Mouse (Mus musculus) intestine, embryonic 15.5 days (tissue): ENCODE data around the gene Slc22a4. TPM values are rescaled to one million over a fixed set of nuclear protein-coding genes. Genes with fewer than 3 reads are reported as not detected.
"Not testable (repeated sequence)": the region's sequence is repeated elsewhere in the genome, so short reads cannot be mapped to it uniquely, and the experiment has no call there.

ENCODE experiments used
- ATAC-seq: fragments of 200-750 bp; cut with Nextera tagmentation; 2 replicates; pipeline ENCODE4 v1.8.0; 2017; ENCODE audit warnings: moderate TSS enrichment, moderate library complexity
- H3K27ac ChIP-seq: fragments of 300-500 bp; sonication (generic); 2 replicates; pipeline ENCODE4 v1.5.1; 2015; ENCODE audit warnings: mild to moderate bottlenecking, inconsistent platforms
- H3K27me3 ChIP-seq: fragments of 300-500 bp; sonication (generic); replicated peaks from 2 replicates; pipeline ENCODE4 v1.6.1; 2015; ENCODE audit warnings: inconsistent platforms
- H3K36me3 ChIP-seq: fragments of 300-500 bp; sonication (generic); 2 replicates; pipeline ENCODE4 v1.6.1; 2015; ENCODE audit warnings: inconsistent platforms
- H3K4me1 ChIP-seq: fragments of 300-500 bp; sonication (generic); replicated peaks from 2 replicates; pipeline ENCODE4 v1.6.1; 2015; ENCODE audit warnings: inconsistent platforms
- H3K4me2 ChIP-seq: fragments of 300-500 bp; sonication (generic); replicated peaks from 2 replicates; pipeline ENCODE4 v1.6.1; 2015; ENCODE audit warnings: mild to moderate bottlenecking, inconsistent platforms
- H3K4me3 ChIP-seq: fragments of 300-500 bp; sonication (generic); replicated peaks from 2 replicates; pipeline ENCODE4 v1.5.1; 2015; ENCODE audit warnings: inconsistent platforms
- H3K9ac ChIP-seq: fragments of 300-500 bp; sonication (generic); 2 replicates; pipeline ENCODE4 v1.6.1; 2015; ENCODE audit warnings: inconsistent platforms
- H3K9me3 ChIP-seq: fragments of 300-500 bp; sonication (generic); 2 replicates; pipeline ENCODE4 v1.6.1; 2016; ENCODE audit warnings: inconsistent platforms
- WGBS: fragments of 180-500 bp; shearing (Covaris S2); methylation state at CpG from one replicate; pipeline ENCODE4 v1.1.7; 2015; 5-methylcytosine and 5-hydroxymethylcytosine counted together
- polyA plus RNA-seq: library from polyadenylated mRNA; unstranded; fragments of >200 nt; fragmentation: Nextera tagmentation; extraction: Ambion mirVana; gene quantifications from 2 replicates; pipeline ENCODE4 v1.2.1, GENCODE M21; 2015

Gene Slc22a4
- polyA plus RNA-seq, 1 experiment from 2014 or later, result 0.72 TPM

DNA sequence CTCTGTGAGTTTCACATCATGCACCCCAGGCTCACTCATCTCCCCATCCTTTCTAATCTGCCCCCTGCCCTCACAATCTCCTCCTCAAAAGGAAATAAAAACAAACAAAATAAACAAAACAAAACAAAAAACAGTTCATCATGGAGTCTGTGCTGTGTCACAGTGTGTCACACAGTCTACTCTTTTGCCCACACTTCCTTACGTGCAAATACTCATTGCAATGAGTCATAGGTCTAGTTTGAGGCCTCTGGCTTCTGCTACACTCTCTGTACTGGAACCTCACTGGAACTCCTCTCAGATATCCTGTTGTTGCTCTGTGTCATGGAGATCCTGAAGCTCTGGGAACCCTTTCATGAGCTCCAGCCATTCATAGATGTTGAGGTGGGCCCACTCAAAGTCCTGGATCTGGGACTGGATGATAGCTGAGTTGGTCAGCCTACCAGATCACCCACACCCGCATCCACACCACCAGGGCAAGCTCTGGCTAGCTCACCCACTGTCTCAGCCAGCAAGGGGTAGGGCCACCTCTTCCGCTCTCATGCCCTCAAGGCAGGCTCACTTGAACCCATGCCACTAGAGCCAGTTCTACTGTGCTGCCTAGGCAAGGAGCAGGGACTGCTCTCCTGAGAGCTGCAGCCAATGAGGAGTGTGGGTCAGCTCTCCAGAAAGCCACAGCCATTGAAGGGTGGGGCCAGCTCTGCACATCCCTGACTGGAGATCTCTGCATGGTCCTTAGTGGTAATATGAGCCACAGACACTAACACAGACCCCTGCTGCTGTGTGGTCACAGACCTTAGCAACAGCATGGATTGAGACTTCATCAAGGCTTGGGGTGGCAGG, 8.8 kb downstream of the Slc22a4 start:
- Histone ChIP-seq H3K27me3 (no peaks in the 10 kb centered on the region), H3K27ac (no peak overlapping the region), H3K9me3 (no peaks in the 10 kb centered on the region), H3K36me3 (no peaks in the 10 kb centered on the region), H3K4me3 (no peak overlapping the region), H3K4me2 (no peak overlapping the region), H3K4me1 (no peaks in the 10 kb centered on the region), H3K9ac (no peak overlapping the region)
- no peak for ATAC-seq
- WGBS, result 79% methylated on average over 3 of the region's 3 CpGs

DNA sequence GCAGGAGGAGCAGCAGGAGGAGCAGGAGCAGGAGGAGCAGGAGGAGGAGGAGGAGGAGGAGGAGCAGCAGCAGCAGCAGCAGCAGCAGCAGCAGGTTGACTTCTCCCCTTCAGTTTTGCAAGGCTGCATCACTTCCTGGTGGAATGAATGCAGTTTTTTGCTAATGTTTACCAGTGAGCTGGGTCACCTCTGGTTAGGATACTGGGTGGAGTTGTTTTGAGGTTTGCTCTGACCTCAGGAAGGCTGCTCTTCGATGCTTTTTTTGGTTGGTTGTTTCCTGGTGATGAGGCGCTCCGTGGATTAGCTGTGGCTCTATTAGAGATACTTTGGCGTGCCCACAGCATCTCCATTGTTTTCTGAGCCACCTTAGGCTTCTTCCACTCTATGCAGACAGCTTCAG, 10.3 kb downstream of the Slc22a4 start:
- H3K4me1 ChIP-seq, result no peaks in the 10 kb centered on the region
- no peak overlapping the region for H3K9ac ChIP-seq
- H3K4me3 ChIP-seq, result no peak overlapping the region
- H3K36me3 ChIP-seq, result no peaks in the 10 kb centered on the region
- no peak overlapping the region for H3K4me2 ChIP-seq
- no peaks in the 10 kb centered on the region for H3K9me3 ChIP-seq
- no peak for ATAC-seq
- WGBS, result 74% methylated on average over 4 of the region's 4 CpGs
- no peak overlapping the region for H3K27ac ChIP-seq
- no peaks in the 10 kb centered on the region for H3K27me3 ChIP-seq

GRCm38 (mm10) chr11:54016051-54016450, 11.8 kb downstream of the Slc22a4 start:
- H3K27me3 ChIP-seq, result no peaks in the 10 kb centered on the region
- no peaks in the 10 kb centered on the region for H3K9me3 ChIP-seq
- no peak overlapping the region for H3K9ac ChIP-seq
- ATAC-seq, result no peak
- no peak overlapping the region for H3K4me2 ChIP-seq
- 69% methylated on average over 8 of the region's 8 CpGs for WGBS
- H3K4me1 ChIP-seq, result no peaks in the 10 kb centered on the region
- H3K27ac ChIP-seq, result no peak overlapping the region
- no peaks in the 10 kb centered on the region for H3K36me3 ChIP-seq
- no peak overlapping the region for H3K4me3 ChIP-seq

GRCm38 (mm10) chr11:54012961-54013360, 14.9 kb downstream of the Slc22a4 start:
- Histone ChIP-seq H3K9me3 (no peaks in the 10 kb centered on the region), H3K9ac (no peak overlapping the region), H3K4me2 (no peak overlapping the region), H3K27me3 (no peaks in the 10 kb centered on the region), H3K27ac (no peak overlapping the region), H3K36me3 (no peaks in the 10 kb centered on the region), H3K4me1 (no peaks in the 10 kb centered on the region), H3K4me3 (no peak overlapping the region)
- WGBS, result 88% methylated on average over 5 of the region's 5 CpGs
- no peak for ATAC-seq

DNA sequence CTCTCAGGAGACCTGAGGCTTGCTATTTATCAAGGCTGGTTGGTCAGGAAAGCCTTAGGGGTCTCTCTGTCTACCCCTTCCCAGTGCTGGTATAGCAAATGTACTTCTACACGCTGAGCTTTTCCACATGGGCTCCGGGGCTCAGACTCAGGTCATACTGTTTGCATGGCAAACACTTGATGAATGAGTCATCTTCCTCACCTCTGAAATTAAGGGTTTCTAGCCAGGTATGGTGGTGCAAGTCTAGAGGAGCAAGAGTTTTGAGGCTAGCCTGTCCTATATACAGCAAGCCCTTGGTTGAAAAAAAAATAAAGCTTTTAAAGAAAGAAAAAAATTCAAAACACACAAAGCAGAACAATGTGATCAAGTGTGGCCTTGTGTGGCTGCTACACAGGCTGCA, 16.6 kb downstream of the Slc22a4 start:
- 67% methylated on average over 2 of the region's 2 CpGs for WGBS
- Histone ChIP-seq H3K36me3 (no peaks in the 10 kb centered on the region), H3K27me3 (no peaks in the 10 kb centered on the region), H3K4me1 (no peaks in the 10 kb centered on the region), H3K4me2 (no peak overlapping the region), H3K9ac (no peak overlapping the region), H3K4me3 (no peak overlapping the region), H3K27ac (no peak overlapping the region), H3K9me3 (no peaks in the 10 kb centered on the region)
- ATAC-seq, result no peak

DNA sequence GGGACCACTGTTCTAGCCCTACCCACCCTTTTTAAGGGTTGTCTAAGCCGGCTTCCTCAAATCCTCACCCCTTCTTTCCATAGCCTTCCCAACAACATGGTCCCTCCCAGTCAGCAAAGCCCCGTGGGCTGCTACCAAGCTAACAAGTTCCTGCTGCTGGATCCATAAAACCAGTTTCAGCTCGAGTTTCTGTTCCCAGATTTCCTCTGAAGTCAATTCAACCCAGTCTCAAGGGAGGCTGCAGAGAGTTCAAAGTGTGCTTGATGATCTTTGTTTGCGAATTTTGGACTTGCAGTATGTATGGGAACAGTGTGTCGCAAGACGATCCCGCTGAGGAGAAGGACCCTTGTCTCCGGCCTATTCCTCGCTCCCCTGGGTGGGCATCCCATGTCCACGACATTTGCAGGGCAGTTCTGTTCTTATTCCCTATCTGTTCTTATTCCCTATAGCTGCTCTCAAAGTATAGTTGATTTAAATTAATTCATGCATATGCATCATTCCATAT, 19.4 kb downstream of the Slc22a4 start:
- Histone ChIP-seq H3K9ac (no peak overlapping the region), H3K4me1 (no peaks in the 10 kb centered on the region), H3K9me3 (no peaks in the 10 kb centered on the region), H3K4me3 (no peak overlapping the region), H3K36me3 (no peaks in the 10 kb centered on the region), H3K4me2 (no peak overlapping the region), H3K27ac (no peak overlapping the region), H3K27me3 (no peaks in the 10 kb centered on the region)
- no peak for ATAC-seq
- WGBS, result 78% methylated on average over 10 of the region's 10 CpGs

GRCm38 (mm10) chr11:54007717-54008116, 20.2 kb downstream of the Slc22a4 start:
- 84% methylated on average over 11 of the region's 11 CpGs for WGBS

DNA sequence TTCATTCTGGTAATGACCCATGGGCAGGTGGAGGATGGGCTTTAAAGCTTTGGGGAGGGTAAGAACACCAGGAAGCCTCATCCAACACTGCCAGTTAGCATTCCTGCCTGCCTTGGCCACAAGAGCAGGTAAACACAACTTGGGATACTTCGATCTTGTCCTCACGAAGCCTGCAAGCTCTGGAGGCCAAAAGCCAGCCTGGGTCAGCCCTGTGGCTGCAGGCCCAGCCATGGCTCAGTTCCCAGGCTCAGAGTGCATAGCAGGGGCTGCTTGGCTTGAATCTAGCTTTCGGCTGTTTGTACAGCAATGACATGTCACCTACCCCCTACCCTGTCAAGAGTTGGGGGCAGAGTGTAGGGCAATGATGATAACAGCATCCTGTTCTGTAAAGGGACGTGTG, 21.0 kb downstream of the Slc22a4 start:
- H3K4me1 ChIP-seq, result no peaks in the 10 kb centered on the region; the same call in 1 of the 2 replicates

More at GRCm38 (mm10) chr11:54007717-54008116, 20.2 kb downstream of the Slc22a4 start:
- no peak overlapping the region for H3K4me3 ChIP-seq
- H3K9ac ChIP-seq, result no peak overlapping the region
- H3K36me3 ChIP-seq, result no peaks in the 10 kb centered on the region
- H3K9me3 ChIP-seq, result no peaks in the 10 kb centered on the region
- H3K27me3 ChIP-seq, result no peaks in the 10 kb centered on the region
- no peak overlapping the region for H3K4me2 ChIP-seq
- no peaks in the 10 kb centered on the region for H3K4me1 ChIP-seq
- ATAC-seq, result no peak
- H3K27ac ChIP-seq, result no peak overlapping the region

DNA sequence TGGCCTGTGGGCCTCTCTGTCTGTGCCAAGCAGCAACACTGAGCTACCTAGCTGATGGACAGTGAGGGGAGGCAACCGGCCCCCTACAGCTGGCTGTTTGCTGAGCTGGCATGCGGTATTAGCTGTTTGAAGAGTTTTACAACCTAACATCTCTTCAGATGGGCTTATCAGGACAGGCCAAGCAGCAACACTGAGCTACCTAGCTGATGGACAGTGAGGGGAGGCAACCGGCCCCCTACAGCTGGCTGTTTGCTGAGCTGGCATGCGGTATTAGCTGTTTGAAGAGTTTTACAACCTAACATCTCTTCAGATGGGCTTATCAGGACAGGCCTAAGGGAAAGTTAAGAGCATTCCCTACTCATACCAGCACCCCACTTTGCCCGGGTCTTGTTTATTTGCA, 21.5 kb downstream of the Slc22a4 start:
- not testable (repeated sequence) for H3K9me3 ChIP-seq, H3K27me3 ChIP-seq, H3K27ac ChIP-seq, H3K4me1 ChIP-seq, H3K4me2 ChIP-seq, ATAC-seq, H3K36me3 ChIP-seq, H3K4me3 ChIP-seq, H3K9ac ChIP-seq
- 28% methylated on average over 5 of the region's 5 CpGs for WGBS

More for the DNA sequence above, 21.0 kb downstream of the Slc22a4 start:
- no peak overlapping the region for H3K9ac ChIP-seq
- H3K27ac ChIP-seq, result no peak overlapping the region
- H3K36me3 ChIP-seq, result no peaks in the 10 kb centered on the region
- ATAC-seq, result no peak
- H3K4me3 ChIP-seq, result no peak overlapping the region
- H3K4me2 ChIP-seq, result no peak overlapping the region
- no peaks in the 10 kb centered on the region for H3K9me3 ChIP-seq
- 63% methylated on average over 4 of the region's 4 CpGs for WGBS
- no peaks in the 10 kb centered on the region for H3K27me3 ChIP-seq

DNA sequence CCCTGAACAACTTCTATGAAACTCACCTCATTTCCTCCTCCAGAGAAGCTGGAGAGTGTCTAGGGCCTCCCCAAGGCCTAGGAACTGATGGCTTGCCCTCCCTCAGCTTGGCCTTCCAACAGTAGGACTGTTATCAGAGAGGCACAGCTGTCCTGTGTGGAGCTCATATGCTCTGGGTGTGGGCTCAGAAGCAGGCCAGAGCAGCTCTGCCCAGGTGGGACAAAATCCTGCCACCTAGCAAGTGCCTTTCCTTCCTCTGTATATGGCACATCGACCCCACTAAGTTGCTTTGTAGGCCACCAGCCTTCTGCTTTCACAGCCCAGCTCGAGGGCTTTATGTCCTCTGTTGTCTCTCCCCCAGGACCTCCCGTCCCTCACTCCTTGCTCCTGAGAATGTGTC, 23.2 kb downstream of the Slc22a4 start:
- 70% methylated on average over 3 of the region's 3 CpGs for WGBS
- Histone ChIP-seq H3K36me3 (no peaks in the 10 kb centered on the region), H3K4me1 (no peaks in the 10 kb centered on the region; the same call in 1 of the 2 replicates), H3K9ac (no peak overlapping the region), H3K9me3 (no peaks in the 10 kb centered on the region), H3K4me3 (no peak overlapping the region), H3K27me3 (no peaks in the 10 kb centered on the region), H3K27ac (no peak overlapping the region), H3K4me2 (no peak overlapping the region)
- peak; percentile 69 for ATAC-seq

DNA sequence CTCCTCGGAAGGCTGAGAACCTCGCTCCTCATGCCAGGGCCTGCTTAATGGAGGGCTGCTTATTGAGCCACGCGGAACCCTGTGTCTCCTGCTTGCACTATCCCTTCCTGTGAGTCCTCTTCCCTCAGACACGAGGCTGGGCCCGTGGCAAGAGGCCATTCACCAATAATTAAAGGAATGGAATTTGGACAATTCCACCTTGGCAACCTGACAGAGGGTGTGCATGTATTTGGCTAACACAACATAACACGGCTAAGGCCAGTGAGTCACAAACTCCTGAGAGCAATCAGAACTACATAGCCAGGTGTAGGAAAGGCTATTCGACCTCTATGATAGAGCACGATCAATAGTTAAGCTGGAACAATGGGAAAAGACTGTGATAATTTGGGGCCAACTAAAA, 23.7 kb downstream of the Slc22a4 start:
- no peaks in the 10 kb centered on the region for H3K36me3 ChIP-seq
- no peaks in the 10 kb centered on the region for H3K9me3 ChIP-seq
- H3K27me3 ChIP-seq, result no peaks in the 10 kb centered on the region
- H3K4me3 ChIP-seq, result no peak overlapping the region
- no peaks in the 10 kb centered on the region; the same call in 1 of the 2 replicates for H3K4me1 ChIP-seq
- no peak overlapping the region for H3K4me2 ChIP-seq
- no peak for ATAC-seq
- 67% methylated on average over 9 of the region's 9 CpGs for WGBS
- H3K27ac ChIP-seq, result no peak overlapping the region
- H3K9ac ChIP-seq, result no peak overlapping the region

GRCm38 (mm10) chr11:54002761-54003717, 24.9 kb downstream of the Slc22a4 start:
- not testable (repeated sequence) for H3K9ac ChIP-seq, H3K27ac ChIP-seq, H3K4me2 ChIP-seq, H3K36me3 ChIP-seq, H3K4me3 ChIP-seq, H3K27me3 ChIP-seq, H3K4me1 ChIP-seq, H3K9me3 ChIP-seq
- ATAC-seq, result peak; percentile 45
- 35% methylated on average over 12 of the region's 12 CpGs for WGBS
